Mouse (Mus musculus) forebrain, embryonic 12.5 days (tissue): Measurements from ENCODE around the gene Asic5. TPM values are rescaled to one million over a fixed set of nuclear protein-coding genes. Genes with fewer than 3 reads are reported as not detected.

Source experiments
- ATAC-seq: fragments of 200-750 bp; cut with Nextera tagmentation; 2 replicates; pipeline ENCODE4 v1.8.0; 2017; ENCODE audit warnings: moderate TSS enrichment; ENCODE audit not compliant: low FRiP score
- H3K27ac ChIP-seq: fragments of 300-500 bp; sonication (generic); 2 replicates; pipeline ENCODE4 v1.5.1; 2016; ENCODE audit warnings: mild to moderate bottlenecking
- H3K27me3 ChIP-seq: fragments of 300-500 bp; sonication (generic); 2 replicates; pipeline ENCODE4 v1.6.1; 2016; ENCODE audit warnings: mild to moderate bottlenecking
- H3K36me3 ChIP-seq: fragments of 300-500 bp; sonication (generic); replicated peaks from 2 replicates; pipeline ENCODE4 v1.6.1; 2016; ENCODE audit warnings: mild to moderate bottlenecking
- H3K4me1 ChIP-seq: fragments of 300-500 bp; sonication (generic); 2 replicates; pipeline ENCODE4 v1.6.1; 2016
- H3K4me2 ChIP-seq: fragments of 300-500 bp; sonication (generic); 2 replicates; pipeline ENCODE4 v1.6.1; 2016; ENCODE audit warnings: mild to moderate bottlenecking, moderate library complexity
- H3K4me3 ChIP-seq: fragments of 300-500 bp; sonication (generic); replicated peaks from 2 replicates; pipeline ENCODE4 v1.5.1; 2016; ENCODE audit warnings: mild to moderate bottlenecking
- H3K9ac ChIP-seq: fragments of 300-500 bp; sonication (generic); 2 replicates; pipeline ENCODE4 v1.6.1; 2016; ENCODE audit warnings: mild to moderate bottlenecking
- H3K9me3 ChIP-seq: fragments of 300-500 bp; sonication (generic); 2 replicates; pipeline ENCODE4 v1.6.1; 2016
- WGBS: fragments of 180-500 bp; shearing (Covaris S2); methylation state at CpG from one replicate; pipeline ENCODE4 v1.1.7; 2016; 5-methylcytosine and 5-hydroxymethylcytosine counted together
- polyA plus RNA-seq: library from polyadenylated mRNA; unstranded; fragments of >200 nt; fragmentation: Nextera tagmentation; extraction: Ambion mirVana; gene quantifications from 2 replicates; pipeline ENCODE4 v1.2.1, GENCODE M21; 2016

The Asic5 gene
- not detected in 2 replicates for polyA plus RNA-seq

GRCm38 (mm10) chr3:81981990-81982389 is at the start of gene Asic5:
TSS of gene Asic5 (plus strand) at chr3:81982290.
- 94% methylated on average over 5 of the region's 5 CpGs for WGBS
- Histone ChIP-seq H3K4me1 (no peaks in the 10 kb centered on the region), H3K27me3 (no peaks in the 10 kb centered on the region), H3K4me2 (no peak within 1 kb of the TSS), H3K36me3 (no peaks in the 10 kb centered on the region), H3K27ac (no peak within 1 kb of the TSS), H3K9ac (no peak within 1 kb of the TSS), H3K4me3 (no peak within 1 kb of the TSS), H3K9me3 (no peaks in the 10 kb centered on the region)
- no peak for ATAC-seq

- Histone ChIP-seq H3K9ac (no peak overlapping the region), H3K9me3 (no peaks in the 10 kb centered on the region), H3K36me3 (no peaks in the 10 kb centered on the region), H3K27ac (no peak overlapping the region), H3K4me2 (no peak overlapping the region), H3K27me3 (no peaks in the 10 kb centered on the region), H3K4me3 (no peak overlapping the region), H3K4me1 (peaks cover 5% of the 10 kb centered on the region; the same call in 1 of the 2 replicates)
- 78% methylated on average over 4 of the region's 4 CpGs for WGBS
- no peak for ATAC-seq
Observed at GRCm38 (mm10) chr3:81933348-81933747, 48.7 kb upstream of the Asic5 start.

GRCm38 (mm10) chr3:81938924-81939323 is 43.2 kb upstream of the Asic5 start:
- Histone ChIP-seq H3K27me3 (no peaks in the 10 kb centered on the region), H3K27ac (no peak overlapping the region), H3K4me3 (no peak overlapping the region), H3K4me2 (no peak overlapping the region), H3K9ac (no peak overlapping the region), H3K36me3 (no peaks in the 10 kb centered on the region), H3K4me1 (no peaks in the 10 kb centered on the region), H3K9me3 (no peaks in the 10 kb centered on the region)
- ATAC-seq, result no peak
- WGBS, result 87% methylated on average over 3 of the region's 3 CpGs

- no peak overlapping the region for H3K4me3 ChIP-seq
- H3K9ac ChIP-seq, result no peak overlapping the region
- ATAC-seq, result no peak
- no peaks in the 10 kb centered on the region for H3K27me3 ChIP-seq
- H3K36me3 ChIP-seq, result no peaks in the 10 kb centered on the region
- no peak overlapping the region for H3K4me2 ChIP-seq
- H3K9me3 ChIP-seq, result no peaks in the 10 kb centered on the region
- no peaks in the 10 kb centered on the region for H3K4me1 ChIP-seq
- no peak overlapping the region for H3K27ac ChIP-seq
- 83% methylated on average over 3 of the region's 3 CpGs for WGBS
Observed at GRCm38 (mm10) chr3:81942341-81942740, 39.7 kb upstream of the Asic5 start.

GRCm38 (mm10) chr3:81943097-81943496 is 39.0 kb upstream of the Asic5 start:
- 94% methylated on average over 3 of the region's 3 CpGs for WGBS
- no peak for ATAC-seq
- H3K27me3 ChIP-seq, result no peaks in the 10 kb centered on the region
- no peak overlapping the region for H3K4me3 ChIP-seq
- no peaks in the 10 kb centered on the region for H3K36me3 ChIP-seq
- H3K9ac ChIP-seq, result no peak overlapping the region
- H3K27ac ChIP-seq, result no peak overlapping the region
- H3K4me2 ChIP-seq, result no peak overlapping the region
- no peaks in the 10 kb centered on the region for H3K4me1 ChIP-seq
- H3K9me3 ChIP-seq, result no peaks in the 10 kb centered on the region

GRCm38 (mm10) chr3:81944851-81945393 is 37.2 kb upstream of the Asic5 start:
- H3K9me3 ChIP-seq, result no peaks in the 10 kb centered on the region
- 90% methylated on average over 7 of the region's 7 CpGs for WGBS
- no peak overlapping the region for H3K4me2 ChIP-seq
- no peaks in the 10 kb centered on the region for H3K4me1 ChIP-seq
- H3K4me3 ChIP-seq, result no peak overlapping the region
- no peaks in the 10 kb centered on the region for H3K36me3 ChIP-seq
- no peaks in the 10 kb centered on the region for H3K27me3 ChIP-seq
- no peak overlapping the region for H3K9ac ChIP-seq
- H3K27ac ChIP-seq, result no peak overlapping the region
- ATAC-seq, result no peak

GRCm38 (mm10) chr3:81949048-81949447 is 33.0 kb upstream of the Asic5 start:
- H3K9ac ChIP-seq, result no peak overlapping the region
- H3K36me3 ChIP-seq, result no peaks in the 10 kb centered on the region
- no peak overlapping the region for H3K4me2 ChIP-seq
- no peak overlapping the region for H3K4me3 ChIP-seq
- WGBS, result 88% methylated on average over 1 of the region's 1 CpGs
- no peaks in the 10 kb centered on the region for H3K4me1 ChIP-seq
- H3K27me3 ChIP-seq, result no peaks in the 10 kb centered on the region
- no peak overlapping the region for H3K27ac ChIP-seq
- no peaks in the 10 kb centered on the region for H3K9me3 ChIP-seq
- no peak for ATAC-seq

GRCm38 (mm10) chr3:81951785-81952184 is 30.3 kb upstream of the Asic5 start:
- Histone ChIP-seq H3K27ac (no peak overlapping the region), H3K4me2 (no peak overlapping the region), H3K9ac (no peak overlapping the region), H3K36me3 (no peaks in the 10 kb centered on the region), H3K9me3 (no peaks in the 10 kb centered on the region), H3K27me3 (no peaks in the 10 kb centered on the region), H3K4me3 (no peak overlapping the region), H3K4me1 (no peaks in the 10 kb centered on the region)
- 88% methylated on average over 2 of the region's 2 CpGs for WGBS
- no peak for ATAC-seq

GRCm38 (mm10) chr3:81957484-81957883 is 24.6 kb upstream of the Asic5 start:
- Histone ChIP-seq H3K4me2 (no peak overlapping the region), H3K36me3 (no peaks in the 10 kb centered on the region), H3K9ac (no peak overlapping the region), H3K4me1 (no peaks in the 10 kb centered on the region), H3K4me3 (no peak overlapping the region), H3K27me3 (no peaks in the 10 kb centered on the region), H3K9me3 (no peaks in the 10 kb centered on the region), H3K27ac (no peak overlapping the region)
- ATAC-seq, result no peak
- WGBS, result 89% methylated on average over 5 of the region's 5 CpGs

GRCm38 (mm10) chr3:81961336-81961735 is 20.8 kb upstream of the Asic5 start:
- no peak overlapping the region for H3K9ac ChIP-seq
- H3K4me2 ChIP-seq, result no peak overlapping the region
- H3K27ac ChIP-seq, result no peak overlapping the region
- no peak overlapping the region for H3K4me3 ChIP-seq
- no peaks in the 10 kb centered on the region for H3K9me3 ChIP-seq
- no peaks in the 10 kb centered on the region for H3K36me3 ChIP-seq
- no peaks in the 10 kb centered on the region for H3K4me1 ChIP-seq
- 87% methylated on average over 5 of the region's 5 CpGs for WGBS
- no peaks in the 10 kb centered on the region for H3K27me3 ChIP-seq
- ATAC-seq, result no peak

GRCm38 (mm10) chr3:81963768-81964167 is 18.3 kb upstream of the Asic5 start:
- no peak overlapping the region for H3K27ac ChIP-seq
- 89% methylated on average over 5 of the region's 5 CpGs for WGBS
- H3K27me3 ChIP-seq, result no peaks in the 10 kb centered on the region
- H3K4me2 ChIP-seq, result no peak overlapping the region
- ATAC-seq, result no peak
- H3K36me3 ChIP-seq, result no peaks in the 10 kb centered on the region
- no peaks in the 10 kb centered on the region for H3K4me1 ChIP-seq
- H3K9ac ChIP-seq, result no peak overlapping the region
- no peak overlapping the region for H3K4me3 ChIP-seq
- H3K9me3 ChIP-seq, result no peaks in the 10 kb centered on the region

GRCm38 (mm10) chr3:81964596-81964995 is 17.5 kb upstream of the Asic5 start:
- Histone ChIP-seq H3K9ac (no peak overlapping the region), H3K4me3 (no peak overlapping the region), H3K4me2 (no peak overlapping the region), H3K27ac (no peak overlapping the region), H3K27me3 (no peaks in the 10 kb centered on the region), H3K36me3 (no peaks in the 10 kb centered on the region), H3K9me3 (no peaks in the 10 kb centered on the region), H3K4me1 (no peaks in the 10 kb centered on the region)
- 71% methylated on average over 3 of the region's 3 CpGs for WGBS
- no peak for ATAC-seq

GRCm38 (mm10) chr3:81975607-81976006 is 6.5 kb upstream of the Asic5 start:
- H3K36me3 ChIP-seq, result no peaks in the 10 kb centered on the region
- H3K4me2 ChIP-seq, result no peak overlapping the region
- ATAC-seq, result no peak
- H3K4me1 ChIP-seq, result no peaks in the 10 kb centered on the region
- H3K27ac ChIP-seq, result no peak overlapping the region
- no peak overlapping the region for H3K4me3 ChIP-seq
- no peaks in the 10 kb centered on the region for H3K27me3 ChIP-seq
- no peaks in the 10 kb centered on the region for H3K9me3 ChIP-seq
- no peak overlapping the region for H3K9ac ChIP-seq
- WGBS, result 88% methylated on average over 4 of the region's 4 CpGs
